Mouse (Mus musculus) hindbrain, embryonic 14.5 days (tissue): ENCODE measurements around the gene Kcna4. TPM values are rescaled to one million over a fixed set of nuclear protein-coding genes. Genes with fewer than 3 reads are reported as not detected.

Experiments used
- polyA plus RNA-seq: library from polyadenylated mRNA; unstranded; fragments of >200 nt; fragmentation: Nextera tagmentation; extraction: Ambion mirVana; gene quantifications from 2 replicates; pipeline ENCODE4 v1.2.1, GENCODE M21; 2014

Gene Kcna4
- polyA plus RNA-seq, 1 experiment from 2014 or later = 5.7 TPM

Other genes starting within 250 kb of the Kcna4 start
- not detected in 2 replicates for gene Fshb, start 231.0 kb upstream of the Kcna4 start, polyA plus RNA-seq